Mouse (Mus musculus) left cerebral cortex, adult 18-20 months (tissue): ENCODE results near the gene Rbck1. TPM values are rescaled to one million over a fixed set of nuclear protein-coding genes. Genes with fewer than 3 reads are reported as not detected.
"Not testable (repeated sequence)": the region's sequence is repeated elsewhere in the genome, so short reads cannot be mapped to it uniquely, and the experiment has no call there.

Source experiments
- DNase-seq, 2 experiments: peaks; one replicate each; pipeline ENCODE4 v3.0.0; 2021 to 2022; ENCODE audit warnings: low spot score in 2 of 2, mixed read lengths in 1 of 2
- long read RNA-seq, 2 experiments: library from polyadenylated mRNA; stranded (forward); transcript quantifications; one replicate each; pipeline ENCODE4 v2.0.0; 2021
- total RNA-seq, 2 experiments: library from RNA; stranded (reverse); gene quantifications; 2 replicates each; pipeline ENCODE4 v1.2.3; 2021

Rbck1 gene
- total RNA-seq, result 100 to 1,000 TPM; 106 to 107 TPM
- long read RNA-seq, experiment 1, transcript Rbck1-202 (12 exons, 2,384 nt), result major isoform, 85 of 176 reads
- long read RNA-seq, experiment 1, partial matches to known transcripts, result 5 of 176 reads
- long read RNA-seq, experiment 1, other reads (novel, unspliced or antisense), result 85 of 176 reads
- long read RNA-seq, experiment 2, transcript Rbck1-202 (12 exons, 2,384 nt), result major isoform, 36 of 109 reads
- long read RNA-seq, experiment 2, partial matches to known transcripts, result 7 of 109 reads
- long read RNA-seq, experiment 2, other reads (novel, unspliced or antisense), result 62 of 109 reads

- DNase-seq, result peak; percentile 75 to 87
Measured at GRCm38 (mm10) chr2:152332101-152332825, at the start of gene Rbck1. Rbck1 (minus strand) TSS chr2:152332653.

- DNase-seq, result peak; percentile 53 to 65
Measured at GRCm38 (mm10) chr2:152376345-152376741, 43.9 kb upstream of the Rbck1 start, which contains the start of gene Nrsn2. Nrsn2 (minus strand) TSS chr2:152376638.

GRCm38 (mm10) chr2:152375652-152376344 lies 43.3 kb upstream of the Rbck1 start:
- peak; percentile 38 to 57 for DNase-seq

- no peak for DNase-seq
Measured at GRCm38 (mm10) chr2:152373547-152373946, 41.1 kb upstream of the Rbck1 start.

GRCm38 (mm10) chr2:152372661-152373060 lies 40.2 kb upstream of the Rbck1 start:
- DNase-seq, result no peak

GRCm38 (mm10) chr2:152372104-152372503 lies 39.7 kb upstream of the Rbck1 start:
- DNase-seq, result no peak

GRCm38 (mm10) chr2:152368532-152369140 lies 36.2 kb upstream of the Rbck1 start:
- DNase-seq, result peak; percentile 39 to 58

GRCm38 (mm10) chr2:152367917-152368316 lies 35.5 kb upstream of the Rbck1 start:
- no peak for DNase-seq

GRCm38 (mm10) chr2:152363245-152364147 lies 31.0 kb upstream of the Rbck1 start:
- DNase-seq, result peak; percentile 57 to 72

GRCm38 (mm10) chr2:152361193-152361592 lies 28.7 kb upstream of the Rbck1 start:
- no peak for DNase-seq

GRCm38 (mm10) chr2:152360271-152360775 lies 27.9 kb upstream of the Rbck1 start:
- no peak for DNase-seq

- no peak for DNase-seq
Measured at GRCm38 (mm10) chr2:152359616-152360015, 27.2 kb upstream of the Rbck1 start.

GRCm38 (mm10) chr2:152358977-152359376 lies 26.5 kb upstream of the Rbck1 start:
- not testable (repeated sequence) for DNase-seq

- DNase-seq, result no peak
Measured at GRCm38 (mm10) chr2:152357254-152357653, 24.8 kb upstream of the Rbck1 start.

GRCm38 (mm10) chr2:152349842-152350540 lies 17.5 kb upstream of the Rbck1 start:
- DNase-seq, result peak; percentile 42 to 48

GRCm38 (mm10) chr2:152349205-152349604 lies 16.8 kb upstream of the Rbck1 start:
- no peak for DNase-seq

- DNase-seq, result no peak
Measured at GRCm38 (mm10) chr2:152347722-152348121, 15.3 kb upstream of the Rbck1 start.

- DNase-seq, result no peak
Measured at GRCm38 (mm10) chr2:152346776-152347465, 14.5 kb upstream of the Rbck1 start.

GRCm38 (mm10) chr2:152345393-152345792 lies 12.9 kb upstream of the Rbck1 start:
- DNase-seq, result no peak
